10 mouse cellular contexts compared by ENCODE assay signal in genomic region chr10:69253686-69254080, GRCm38 (mm10). TPM values are rescaled to one million over a fixed set of nuclear protein-coding genes. Genes with fewer than 3 reads are reported as not detected.
DNase-seq lines count a peak whose midpoint lies in the region; ATAC-seq and TF ChIP-seq lines count a peak whose summit lies in the region.
"Had no signal": no experiment of that assay in that cellular context is flagged by ENCODE, and none has a peak within 500 bp of the region (broad histone marks: within the 10 kb centered on the region; RNA-seq: fewer than 3 reads in every experiment).

No protein-coding gene starts in this region.

- H3K9me3 ChIP-seq in lung, postnatal 0 days (ENCODE audit: low read length), result no peaks in the 10 kb centered on the region
- H3K9me3 ChIP-seq in intestine, embryonic 16.5 days (ENCODE audit: control insufficient read depth, low read length), result no peaks in the 10 kb centered on the region

- TF ChIP-seq CTCF in lung, postnatal 0 days (IDR thresholded peaks at IDR 0.05), result no peak
- TF ChIP-seq CTCF in small intestine, adult 2 months (IDR thresholded peaks at IDR 0.05; ENCODE audit: extremely low read depth, insufficient read length, insufficient replicate concordance, low read depth, low read length), result no peak

- ATAC-seq in lung, postnatal 0 days, result no peak
- peak; percentile 19 for ATAC-seq in intestine, embryonic 16.5 days

- no peak overlapping the region for H3K9ac ChIP-seq in lung, postnatal 0 days (replicated peaks; ENCODE audit: low read depth)
- no peak overlapping the region for H3K9ac ChIP-seq in intestine, embryonic 16.5 days (ENCODE audit: low read depth, low read length)

- no peak overlapping the region for H3K4me3 ChIP-seq in lung, postnatal 0 days (ENCODE audit: low read depth, low read length)
- H3K4me3 ChIP-seq in intestine, embryonic 16.5 days (ENCODE audit: low read length), result no peak overlapping the region
- H3K4me3 ChIP-seq in small intestine, adult 2 months (ENCODE audit: low read depth, low read length), result no peak overlapping the region

- H3K4me1 ChIP-seq in lung, postnatal 0 days (ENCODE audit: insufficient read depth, low read depth, low read length), result peaks cover 17% of the 10 kb centered on the region
- H3K4me1 ChIP-seq in intestine, embryonic 16.5 days (ENCODE audit: control insufficient read depth, insufficient read depth, low read length), result peaks cover 22% of the 10 kb centered on the region
- H3K4me1 ChIP-seq in small intestine, adult 2 months (ENCODE audit: control insufficient read depth, insufficient read depth, insufficient read length, low read length), result peaks cover 19% of the 10 kb centered on the region

- no peak for TF ChIP-seq POLR2A in small intestine, adult 2 months (IDR thresholded peaks at IDR 0.05; ENCODE audit: low read depth, low read length)

- H3K4me2 ChIP-seq in lung, postnatal 0 days (replicated peaks; ENCODE audit: low read depth, low read length), result no peak overlapping the region
- H3K4me2 ChIP-seq in intestine, embryonic 16.5 days (ENCODE audit: low read depth, low read length), result no peak overlapping the region

- H3K27me3 ChIP-seq in lung, postnatal 0 days (replicated peaks; ENCODE audit: insufficient read depth, low read length), result no peaks in the 10 kb centered on the region
- no peaks in the 10 kb centered on the region for H3K27me3 ChIP-seq in intestine, embryonic 16.5 days (replicated peaks; ENCODE audit: control insufficient read depth, insufficient read depth, low read length)
- H3K27me3 ChIP-seq in small intestine, adult 2 months (ENCODE audit: control insufficient read depth, insufficient read depth, low read length), result no peaks in the 10 kb centered on the region

- H3K27ac ChIP-seq in lung, postnatal 0 days (ENCODE audit: low read length), result peak overlapping the region; percentile 43; the same call in 1 of the 2 replicates
- peak overlapping the region; percentile 93 for H3K27ac ChIP-seq in intestine, embryonic 16.5 days (ENCODE audit: low read length)
- H3K27ac ChIP-seq in small intestine, adult 2 months (ENCODE audit: insufficient read depth, low read depth, low read length), result peak overlapping the region; percentile 63

- TF ChIP-seq EP300 in lung, postnatal 0 days (IDR thresholded peaks at IDR 0.05), result no peak

- DNase-seq in heart, adult 11 months, result peak; percentile 91
- no peak for DNase-seq in heart, adult 18-20 months
- no peak for DNase-seq in lung, postnatal 0 days (ENCODE audit: low spot score)
- no peak for DNase-seq in lung, adult 18-20 months
- DNase-seq in cerebellum, postnatal 14 days, result no peak
- DNase-seq in adrenal gland, postnatal 4 days (ENCODE audit: low spot score in 2 of 2), result no peak
- DNase-seq: cerebellum, adult 11-12 months; right cerebral cortex, postnatal 25 days had no signal

- WGBS in lung, postnatal 0 days, result 69% methylated on average over 5 of the region's 5 CpGs
- WGBS in intestine, embryonic 16.5 days, result 38% methylated on average over 5 of the region's 5 CpGs
- WGBS in small intestine, adult 2 months, result 57% methylated on average over 5 of the region's 5 CpGs

- no peaks in the 10 kb centered on the region; the same call in 1 of the 2 replicates for H3K36me3 ChIP-seq in lung, postnatal 0 days (ENCODE audit: insufficient read depth, low read length)
- no peaks in the 10 kb centered on the region for H3K36me3 ChIP-seq in intestine, embryonic 16.5 days (ENCODE audit: control insufficient read depth, insufficient read depth, low read length)
- no peaks in the 10 kb centered on the region for H3K36me3 ChIP-seq in small intestine, adult 2 months (ENCODE audit: control insufficient read depth, insufficient read depth, low read length)

RNA-seq across cellular contexts. Expression of gene A930033H14Rik, which starts 40.8 kb away (rescaled TPM):
- total RNA-seq in heart, adult 18-20 months (2021), result under 1 TPM; 0.72 to 0.85 TPM
- polyA plus RNA-seq in lung, postnatal 0 days (2015; fragmentation: Nextera tagmentation; extraction: Ambion mirVana), result 0.90 and 1.00 TPM in 2 replicates
- 0.93 and 1.0 TPM in 2 replicates for polyA plus RNA-seq in intestine, embryonic 16.5 days (2015; fragmentation: Nextera tagmentation; extraction: Ambion mirVana)
- 0.35 TPM in 1 of 2 replicates, not detected in the other for polyA plus RNA-seq in small intestine, adult 2 months (2012; rRNA removed)
- 1 to 10 TPM; 6.6 to 7.7 TPM for total RNA-seq in adrenal gland, postnatal 4 days (2021)

Comparison
In these comparisons a context has a peak if more than half of its experiments do, and no peak if none do; other contexts are left out.
1. H3K27ac ChIP-seq: peak in every context shown above with its lines; median percentile 93 in intestine, embryonic 16.5 days; 63 in small intestine, adult 2 months; 43 in lung, postnatal 0 days.